Mouse (Mus musculus): ENCODE results near the gene Ckap2. TPM values are rescaled to one million over a fixed set of nuclear protein-coding genes. Genes with fewer than 3 reads are reported as not detected.
A peak's percentile ranks its signal among the peaks of the same experiment; 100 is the strongest.

Gene Ckap2
- total and polyA plus RNA-seq, 2 experiments from 2014 or later, result 5.4 to 7.5 TPM

DNA sequence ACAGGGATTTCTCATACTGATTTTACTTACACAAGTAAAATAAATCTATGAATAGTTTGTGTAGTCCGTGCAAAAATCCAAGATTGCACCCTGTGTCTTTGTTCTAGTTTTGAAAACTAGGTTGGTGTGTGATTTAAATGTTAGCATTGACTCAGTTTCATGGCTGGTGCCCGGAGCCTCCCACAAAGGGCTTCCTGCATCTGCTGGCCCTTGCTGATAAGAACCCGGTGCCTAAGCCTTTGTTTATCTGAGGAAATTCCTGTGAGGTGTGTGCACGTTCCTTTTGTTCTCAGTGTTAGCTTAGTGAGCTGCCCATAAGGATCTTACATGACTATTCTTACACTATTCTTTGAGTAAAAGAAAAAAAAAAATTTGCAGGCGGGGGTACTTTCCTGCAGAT lies 23.4 kb upstream of the Ckap2 start:
- 62% methylated on average over 5 of the region's 5 CpGs for WGBS
- Histone ChIP-seq H3K27me3 (ENCODE audit: insufficient read depth, low read length) (no peaks in the 10 kb centered on the region), H3K4me3 (ENCODE audit: low read depth, low read length) (no peak overlapping the region), H3K27ac (ENCODE audit: low read depth, low read length) (no peak overlapping the region), H3K4me1 (ENCODE audit: insufficient read depth, low read length) (no peaks in the 10 kb centered on the region), H3K4me2 (ENCODE audit: low read depth, low read length, poor library complexity, severe bottlenecking) (no peak overlapping the region), H3K9me3 (ENCODE audit: low read length) (no peaks in the 10 kb centered on the region), H3K36me3 (ENCODE audit: insufficient read depth, low read length) (peaks cover 31% of the 10 kb centered on the region), H3K9ac (replicated peaks; ENCODE audit: low read length, poor library complexity, severe bottlenecking) (no peak overlapping the region)
- no peak for TF ChIP-seq CTCF (IDR thresholded peaks at IDR 0.05)
- no peak for ATAC-seq (ENCODE audit: low FRiP score)
- DNase-seq (ENCODE audit: low spot score), result no peak

DNA sequence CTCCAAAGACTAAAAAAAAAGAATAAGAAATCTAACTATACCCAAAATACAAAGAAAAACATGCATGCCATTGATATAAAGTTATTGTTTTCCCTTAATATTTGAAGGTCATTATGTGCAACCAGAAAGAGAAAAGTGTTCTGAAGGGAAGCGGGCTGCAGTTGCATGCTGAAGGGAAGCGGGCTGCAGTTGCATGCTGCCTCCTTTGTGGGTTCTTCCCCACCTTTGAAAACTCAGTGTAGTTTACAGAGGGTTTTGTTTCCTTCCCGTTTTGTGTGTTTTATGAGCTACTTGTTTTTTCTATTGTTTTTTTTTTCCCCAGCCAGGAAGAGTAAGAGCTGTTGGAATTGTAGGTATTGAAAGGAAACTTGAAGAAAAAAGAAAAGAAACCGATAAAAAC lies 21.9 kb upstream of the Ckap2 start:
- Histone ChIP-seq H3K4me2 (ENCODE audit: low read depth, low read length, poor library complexity, severe bottlenecking) (no peak overlapping the region), H3K9me3 (ENCODE audit: low read length) (no peaks in the 10 kb centered on the region), H3K4me3 (ENCODE audit: low read depth, low read length) (no peak overlapping the region), H3K27me3 (ENCODE audit: insufficient read depth, low read length) (no peaks in the 10 kb centered on the region), H3K36me3 (ENCODE audit: insufficient read depth, low read length) (peaks cover 24% of the 10 kb centered on the region), H3K9ac (replicated peaks; ENCODE audit: low read length, poor library complexity, severe bottlenecking) (no peak overlapping the region), H3K4me1 (ENCODE audit: insufficient read depth, low read length) (no peaks in the 10 kb centered on the region), H3K27ac (ENCODE audit: low read depth, low read length) (no peak overlapping the region)
- WGBS, result 93% methylated on average over 4 of the region's 4 CpGs
- no peak for ATAC-seq (ENCODE audit: low FRiP score)
- DNase-seq (ENCODE audit: low spot score), result no peak
- no peak for TF ChIP-seq CTCF (IDR thresholded peaks at IDR 0.05)

DNA sequence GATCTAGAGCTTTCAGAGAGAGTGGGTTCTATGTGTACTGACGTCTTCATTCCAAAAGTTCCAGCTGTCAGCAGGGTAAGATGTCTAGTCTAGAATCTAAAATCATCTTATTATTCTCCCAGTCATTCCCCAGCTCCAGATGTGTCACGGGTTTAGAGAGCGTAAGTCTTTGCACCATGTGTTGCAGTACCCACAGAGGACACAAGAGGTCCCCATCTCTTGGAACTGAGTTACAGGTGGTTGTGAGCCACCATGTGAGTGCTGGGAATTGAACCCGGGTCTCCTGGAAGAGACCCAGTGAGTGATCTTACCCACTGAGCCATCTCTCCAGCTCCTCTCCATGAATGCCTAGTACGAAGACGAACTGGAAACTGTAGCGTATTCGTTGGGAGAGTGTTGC lies 13.9 kb upstream of the Ckap2 start:
- DNase-seq (ENCODE audit: low spot score) (no peak), ATAC-seq (ENCODE audit: low FRiP score) (no peak)
- WGBS, result 95% methylated on average over 8 of the region's 8 CpGs
- Histone ChIP-seq H3K4me2 (ENCODE audit: low read depth, low read length, poor library complexity, severe bottlenecking) (no peak overlapping the region), H3K9ac (replicated peaks; ENCODE audit: low read length, poor library complexity, severe bottlenecking) (no peak overlapping the region), H3K4me3 (ENCODE audit: low read depth, low read length) (no peak overlapping the region), H3K4me1 (ENCODE audit: insufficient read depth, low read length) (no peaks in the 10 kb centered on the region), H3K27me3 (ENCODE audit: insufficient read depth, low read length) (no peaks in the 10 kb centered on the region), H3K27ac (ENCODE audit: low read depth, low read length) (no peak overlapping the region), H3K36me3 (ENCODE audit: insufficient read depth, low read length) (peaks cover 21% of the 10 kb centered on the region), H3K9me3 (ENCODE audit: low read length) (no peaks in the 10 kb centered on the region)
- TF ChIP-seq CTCF (IDR thresholded peaks at IDR 0.05), result peak; percentile 33

DNA sequence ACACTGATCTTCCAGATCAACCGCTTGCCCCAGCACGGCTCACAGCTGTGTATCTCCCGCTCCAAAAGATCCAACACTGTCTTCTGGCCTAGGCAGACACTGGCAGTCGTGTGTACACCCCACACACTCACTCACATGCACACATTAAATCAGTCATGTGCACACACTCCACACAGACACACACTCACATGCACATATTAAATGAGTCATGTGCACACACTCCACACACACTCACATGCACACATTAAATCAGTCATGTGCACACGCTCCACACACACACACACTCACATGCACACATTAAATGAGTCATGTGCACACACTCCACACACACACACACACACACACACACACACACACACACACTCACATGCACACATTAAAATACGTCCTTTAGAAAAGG lies 12.3 kb upstream of the Ckap2 start:
- no peak for TF ChIP-seq CTCF (IDR thresholded peaks at IDR 0.05)
- DNase-seq (ENCODE audit: low spot score), result no peak
- no peak for ATAC-seq (ENCODE audit: low FRiP score)
- Histone ChIP-seq H3K27me3 (ENCODE audit: insufficient read depth, low read length) (no peaks in the 10 kb centered on the region), H3K4me1 (ENCODE audit: insufficient read depth, low read length) (no peaks in the 10 kb centered on the region), H3K4me3 (ENCODE audit: low read depth, low read length) (no peak overlapping the region), H3K9me3 (ENCODE audit: low read length) (no peaks in the 10 kb centered on the region), H3K9ac (replicated peaks; ENCODE audit: low read length, poor library complexity, severe bottlenecking) (no peak overlapping the region), H3K27ac (ENCODE audit: low read depth, low read length) (no peak overlapping the region), H3K36me3 (ENCODE audit: insufficient read depth, low read length) (peaks cover 21% of the 10 kb centered on the region), H3K4me2 (ENCODE audit: low read depth, low read length, poor library complexity, severe bottlenecking) (no peak overlapping the region)
- 88% methylated on average over 6 of the region's 6 CpGs for WGBS

DNA sequence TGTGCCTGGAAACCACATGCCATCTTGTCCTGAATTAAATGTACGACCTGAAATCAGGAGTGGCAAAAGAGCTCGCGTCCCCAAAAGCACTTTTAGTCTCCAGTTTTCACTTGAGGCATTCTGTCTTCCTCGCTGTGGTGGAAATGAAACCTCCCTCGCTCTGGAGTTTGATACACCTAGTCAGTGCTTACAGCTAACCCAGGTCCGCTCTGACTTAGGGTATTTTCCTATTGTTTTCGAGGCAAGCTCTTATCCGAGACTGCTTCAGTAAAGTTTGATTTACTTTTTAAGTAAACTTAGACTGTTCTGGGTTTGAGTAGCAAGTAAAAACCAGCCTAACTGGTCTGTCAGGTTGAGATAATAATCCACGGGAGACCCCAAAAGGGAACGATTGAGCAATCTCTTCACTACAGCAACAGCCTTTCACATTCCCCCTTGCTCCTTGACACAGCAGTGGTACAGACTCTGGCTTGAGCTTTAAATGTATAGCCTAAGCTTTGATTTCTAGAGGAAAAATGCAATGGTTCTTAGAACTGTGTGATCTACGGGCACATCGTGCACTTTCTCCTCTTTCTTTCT lies 7.9 kb upstream of the Ckap2 start:
- DNase-seq (ENCODE audit: low spot score) (peak; percentile 5), ATAC-seq (ENCODE audit: low FRiP score) (no peak)
- H3K9ac ChIP-seq (replicated peaks; ENCODE audit: low read length, poor library complexity, severe bottlenecking), result peak overlapping the region; percentile 85
- no peaks in the 10 kb centered on the region for H3K4me1 ChIP-seq (ENCODE audit: insufficient read depth, low read length)
- peak overlapping the region; percentile 90 for H3K4me3 ChIP-seq (ENCODE audit: low read depth, low read length)
- 12% methylated on average over 12 of the region's 12 CpGs for whole genome bisulfite sequencing
- H3K27ac ChIP-seq (ENCODE audit: low read depth, low read length), result peak overlapping the region; percentile 94
- H3K4me2 ChIP-seq (ENCODE audit: low read depth, low read length, poor library complexity, severe bottlenecking), result peak overlapping the region; percentile 75
- H3K36me3 ChIP-seq (ENCODE audit: insufficient read depth, low read length), result no peaks in the 10 kb centered on the region; the same call in 1 of the 2 replicates
- no peaks in the 10 kb centered on the region for H3K9me3 ChIP-seq (ENCODE audit: low read length)
- TF ChIP-seq CTCF (IDR thresholded peaks at IDR 0.05), result no peak
- no peaks in the 10 kb centered on the region for H3K27me3 ChIP-seq (ENCODE audit: insufficient read depth, low read length)

DNA sequence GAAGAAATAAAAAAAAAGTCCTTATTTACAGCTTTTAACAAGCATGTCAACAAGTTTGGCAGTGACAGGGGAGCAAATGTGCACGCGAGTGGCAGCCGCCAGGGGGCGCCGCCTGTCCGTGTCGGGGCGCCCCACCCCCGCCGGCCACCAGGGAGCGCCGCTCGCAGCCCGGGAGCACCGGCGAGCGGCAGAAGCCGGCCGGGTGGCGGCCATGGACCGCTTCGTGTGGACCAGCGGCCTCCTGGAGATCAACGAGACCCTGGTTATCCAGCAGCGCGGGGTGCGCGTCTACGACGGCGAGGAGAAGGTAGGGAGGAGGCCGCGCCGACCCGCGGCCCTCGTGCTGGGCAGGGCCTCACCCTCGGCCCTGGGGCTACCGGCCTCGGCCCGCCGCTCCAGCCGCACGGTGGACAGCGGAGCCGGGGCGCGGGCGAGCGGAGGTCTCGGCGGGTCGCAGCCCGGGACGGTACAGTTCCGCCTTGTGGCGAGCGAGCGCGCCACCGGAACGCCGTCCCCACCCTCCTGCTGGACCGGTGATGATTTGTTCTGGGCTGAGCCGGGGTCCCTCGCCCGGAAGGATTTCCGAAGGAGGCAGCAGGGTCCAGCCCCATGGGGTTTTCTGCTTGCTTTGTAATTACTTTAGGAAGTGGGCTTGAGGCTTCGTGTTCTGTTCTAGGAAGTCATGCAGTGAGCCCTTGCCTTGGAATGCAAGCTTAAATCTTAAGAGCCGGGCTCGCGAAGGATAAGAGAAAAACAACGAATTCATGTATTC lies 7.2 kb upstream of the Ckap2 start, which contains the start of gene Vps36:
Gene Vps36, plus strand, starts transcription at position 150 of the 772 bp plus-strand sequence.
- H3K27ac ChIP-seq (ENCODE audit: low read depth, low read length), result peak within 1 kb of the TSS; percentile 94
- 1% methylated on average over 69 of the region's 73 CpGs for WGBS
- H3K36me3 ChIP-seq (ENCODE audit: insufficient read depth, low read length), result no peaks in the 10 kb centered on the region; the same call in 1 of the 2 replicates
- peak within 1 kb of the TSS; percentile 75 for H3K4me2 ChIP-seq (ENCODE audit: low read depth, low read length, poor library complexity, severe bottlenecking)
- no peaks in the 10 kb centered on the region for H3K4me1 ChIP-seq (ENCODE audit: insufficient read depth, low read length)
- peak; percentile 95 for ATAC-seq (ENCODE audit: low FRiP score)
- H3K27me3 ChIP-seq (ENCODE audit: insufficient read depth, low read length), result no peaks in the 10 kb centered on the region
- peak within 1 kb of the TSS; percentile 85 for H3K9ac ChIP-seq (replicated peaks; ENCODE audit: low read length, poor library complexity, severe bottlenecking)
- DNase-seq (ENCODE audit: low spot score), result peak; percentile 88
- peak within 1 kb of the TSS; percentile 90 for H3K4me3 ChIP-seq (ENCODE audit: low read depth, low read length)
- no peaks in the 10 kb centered on the region for H3K9me3 ChIP-seq (ENCODE audit: low read length)
- peak; percentile 88 for TF ChIP-seq CTCF (IDR thresholded peaks at IDR 0.05)
